Mouse (Mus musculus) kidney, postnatal 0 days (tissue): ENCODE data around the gene Ranbp9. TPM values are rescaled to one million over a fixed set of nuclear protein-coding genes. Genes with fewer than 3 reads are reported as not detected.

ENCODE experiments used
- ATAC-seq: fragments of 200-750 bp; cut with Nextera tagmentation; replicated peaks from 2 replicates; pipeline ENCODE4 v1.8.0; 2017; ENCODE audit warnings: low read depth, moderate number of reproducible peaks, moderate TSS enrichment, moderate library complexity; ENCODE audit not compliant: low FRiP score
- DNase-seq: peaks from one replicate; pipeline ENCODE4 v3.0.0-alpha.2; 2016; ENCODE audit warnings: low spot score
- H3K27ac ChIP-seq: fragments of 300-500 bp; sonication (generic); 2 replicates; pipeline ENCODE4 v1.5.1; 2014; ENCODE audit warnings: mild to moderate bottlenecking
- H3K27me3 ChIP-seq: fragments of 300-500 bp; sonication (generic); 2 replicates; pipeline ENCODE4 v1.6.1; 2014; ENCODE audit warnings: low read length, mixed read lengths; ENCODE audit not compliant: insufficient read depth
- H3K36me3 ChIP-seq: fragments of 300-500 bp; sonication (generic); 2 replicates; pipeline ENCODE4 v1.6.1; 2014; ENCODE audit warnings: low read length, mixed read lengths; ENCODE audit not compliant: insufficient read depth
- H3K4me1 ChIP-seq: fragments of 300-500 bp; sonication (generic); replicated peaks from 2 replicates; pipeline ENCODE4 v1.6.1; 2014; ENCODE audit warnings: antibody characterized with exemption, low read length, mixed read lengths; ENCODE audit not compliant: insufficient read depth
- H3K4me2 ChIP-seq: fragments of 300-500 bp; sonication (generic); 2 replicates; pipeline ENCODE4 v1.6.1; 2014; ENCODE audit warnings: mild to moderate bottlenecking, low read length, moderate library complexity, mixed read lengths
- H3K4me3 ChIP-seq: fragments of 300-500 bp; sonication (generic); replicated peaks from 2 replicates; pipeline ENCODE4 v1.5.1; 2014; ENCODE audit warnings: low read depth, low read length
- H3K9ac ChIP-seq: fragments of 300-500 bp; sonication (generic); 2 replicates; pipeline ENCODE4 v1.6.1; 2014; ENCODE audit warnings: low read depth, low read length
- H3K9me3 ChIP-seq: fragments of 300-500 bp; sonication (generic); replicated peaks from 2 replicates; pipeline ENCODE4 v1.6.1; 2016; ENCODE audit warnings: low read length, inconsistent platforms, mixed read lengths
- CTCF ChIP-seq: IDR thresholded peaks from 2 replicates; pipeline ENCODE4 v1.5.1; 2016; ENCODE audit warnings: antibody characterized with exemption, low read depth, mild to moderate bottlenecking, moderate library complexity
- WGBS: fragments of 180-500 bp; shearing (Covaris S2); extraction: QIAGEN DNeasy Blood & Tissue Kit; methylation state at CpG from one replicate; pipeline ENCODE4 v1.1.7; 2014; 5-methylcytosine and 5-hydroxymethylcytosine counted together
- polyA plus RNA-seq: library from polyadenylated mRNA; unstranded; fragments of >200 nt; fragmentation: Nextera tagmentation; extraction: Ambion mirVana; gene quantifications from 2 replicates; pipeline ENCODE4 v1.2.1, GENCODE M21; 2015

The Ranbp9 gene
- polyA plus RNA-seq, 1 experiment from 2014 or later: 10.6 TPM

DNA sequence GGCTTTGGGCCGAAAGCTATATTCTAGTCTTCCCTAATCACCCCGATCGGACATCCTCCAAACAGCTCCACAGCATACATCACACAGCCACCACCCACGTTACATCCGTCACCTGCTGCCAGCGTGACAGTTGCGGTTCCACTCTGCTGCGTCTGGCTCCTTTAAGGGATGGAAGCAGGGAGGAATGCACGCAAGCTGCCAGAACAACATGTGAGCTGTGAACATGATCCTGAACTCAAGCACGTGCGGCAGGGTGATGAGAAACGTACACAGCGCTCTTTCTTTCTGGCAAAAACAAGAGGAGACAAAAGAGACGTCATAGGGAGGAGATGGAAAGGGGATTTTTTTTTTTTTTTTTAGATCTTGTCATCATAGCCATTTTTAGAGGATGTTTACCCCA is 17.8 kb upstream of the Ranbp9 start:
- no peak overlapping the region for H3K4me2 ChIP-seq
- no peak overlapping the region for H3K4me3 ChIP-seq
- DNase-seq (peak; percentile 77), ATAC-seq (peak; percentile 41)
- H3K4me1 ChIP-seq: peaks cover 10% of the 10 kb centered on the region; the same call in 1 of the 2 replicates
- H3K36me3 ChIP-seq: no peaks in the 10 kb centered on the region
- no peak overlapping the region for H3K9ac ChIP-seq
- H3K9me3 ChIP-seq: no peaks in the 10 kb centered on the region
- TF ChIP-seq CTCF: no peak
- no peak overlapping the region for H3K27ac ChIP-seq
- 25% methylated on average over 14 of the region's 14 CpGs for WGBS
- no peaks in the 10 kb centered on the region for H3K27me3 ChIP-seq

DNA sequence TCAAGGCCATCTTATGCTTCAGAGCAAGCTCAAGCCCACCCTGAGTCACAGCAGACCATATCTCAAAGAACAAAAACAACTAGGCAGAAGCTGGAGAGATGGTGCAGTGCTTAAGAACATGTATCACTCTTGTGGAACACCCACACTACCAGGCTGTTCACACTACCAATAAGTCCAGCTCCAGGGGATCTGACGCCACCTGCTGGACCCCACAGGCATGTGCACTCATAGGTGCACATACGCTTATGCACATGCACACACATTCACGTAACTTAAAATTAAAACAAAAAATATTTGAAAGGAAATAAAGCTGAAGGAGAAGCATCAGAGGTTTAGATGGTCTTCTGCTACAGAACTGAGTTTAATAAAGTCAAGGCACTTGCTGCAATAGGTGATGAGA is 16.7 kb upstream of the Ranbp9 start:
- Histone ChIP-seq H3K27ac (no peak overlapping the region), H3K4me1 (no peaks in the 10 kb centered on the region), H3K27me3 (no peaks in the 10 kb centered on the region), H3K9ac (no peak overlapping the region), H3K4me3 (no peak overlapping the region), H3K4me2 (no peak overlapping the region), H3K36me3 (no peaks in the 10 kb centered on the region), H3K9me3 (no peaks in the 10 kb centered on the region)
- no peak for DNase-seq
- 97% methylated on average over 3 of the region's 3 CpGs for WGBS
- peak; percentile 41; the same call in 1 of the 2 replicates for TF ChIP-seq CTCF
- no peak for ATAC-seq

DNA sequence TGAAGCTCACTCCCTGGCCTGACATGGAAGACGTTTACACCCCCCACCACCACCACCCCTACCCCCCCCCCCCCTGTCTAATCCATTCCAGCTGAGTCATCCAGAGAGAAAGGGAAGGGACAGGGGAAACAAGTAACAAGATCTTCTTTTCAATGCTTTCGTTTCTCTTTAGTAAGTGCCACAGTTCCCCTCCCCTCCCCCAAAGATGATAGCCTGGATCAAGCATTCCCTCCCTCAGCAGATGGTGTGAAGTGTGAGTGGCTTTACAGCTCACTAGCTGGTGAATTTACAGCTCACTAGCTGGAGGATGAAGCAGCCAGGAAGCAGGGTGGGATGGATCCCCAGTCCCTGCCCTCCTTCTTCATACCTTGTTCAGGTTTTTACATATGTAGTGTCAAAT is 15.6 kb upstream of the Ranbp9 start:
- Histone ChIP-seq H3K9ac (no peak overlapping the region), H3K4me3 (no peak overlapping the region), H3K36me3 (no peaks in the 10 kb centered on the region), H3K4me1 (no peaks in the 10 kb centered on the region), H3K9me3 (no peaks in the 10 kb centered on the region), H3K27me3 (no peaks in the 10 kb centered on the region), H3K27ac (no peak overlapping the region), H3K4me2 (no peak overlapping the region)
- DNase-seq: peak; percentile 69
- no peak for TF ChIP-seq CTCF
- ATAC-seq: no peak
- 14% methylated on average over 2 of the region's 2 CpGs for WGBS

DNA sequence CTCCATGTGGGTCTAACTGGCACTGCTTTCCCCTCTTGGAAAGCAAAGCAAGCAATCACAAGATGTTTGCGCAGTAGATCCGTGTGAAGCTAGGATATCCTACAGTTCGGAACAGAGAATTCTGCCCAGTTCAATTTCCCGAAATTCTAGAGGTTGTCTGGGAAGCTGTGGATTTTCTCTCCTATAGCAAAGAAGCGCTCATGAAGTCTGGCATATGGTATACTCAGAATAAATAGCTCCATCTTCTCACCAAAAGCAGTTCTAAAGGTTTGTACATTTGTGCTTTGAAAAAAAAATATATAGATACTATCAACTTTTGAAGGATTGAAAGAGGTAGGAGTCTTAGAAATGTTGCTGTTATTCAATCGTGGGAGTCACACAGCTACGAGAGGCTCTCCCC is 14.6 kb upstream of the Ranbp9 start:
- H3K9me3 ChIP-seq: no peaks in the 10 kb centered on the region
- ATAC-seq: no peak
- no peak overlapping the region for H3K4me3 ChIP-seq
- H3K4me2 ChIP-seq: no peak overlapping the region
- no peaks in the 10 kb centered on the region for H3K27me3 ChIP-seq
- no peak overlapping the region for H3K9ac ChIP-seq
- no peaks in the 10 kb centered on the region for H3K4me1 ChIP-seq
- no peak overlapping the region for H3K27ac ChIP-seq
- 82% methylated on average over 7 of the region's 7 CpGs for WGBS
- TF ChIP-seq CTCF: no peak
- DNase-seq: no peak
- H3K36me3 ChIP-seq: no peaks in the 10 kb centered on the region

DNA sequence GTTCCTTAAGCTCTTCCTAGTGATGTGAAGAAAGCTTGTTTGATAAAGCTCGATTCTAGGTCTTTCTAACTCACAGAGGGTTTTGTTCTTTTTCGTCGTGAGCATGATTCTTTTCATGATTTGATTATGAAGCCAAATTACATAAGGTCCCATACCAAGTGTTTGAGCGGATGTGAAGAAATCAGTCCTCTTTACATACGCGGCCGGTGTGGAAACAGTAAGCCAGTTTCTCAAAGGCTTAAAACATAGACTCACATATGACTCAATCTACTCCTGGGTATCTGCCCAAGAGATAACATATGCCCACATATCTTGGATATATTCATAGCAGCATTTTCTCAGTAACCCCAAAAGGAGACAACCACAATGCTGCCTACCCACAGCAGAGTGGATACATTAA is 12.6 kb upstream of the Ranbp9 start:
- Histone ChIP-seq H3K4me3 (no peak overlapping the region), H3K9me3 (no peaks in the 10 kb centered on the region), H3K9ac (no peak overlapping the region), H3K4me2 (no peak overlapping the region), H3K27ac (no peak overlapping the region), H3K36me3 (no peaks in the 10 kb centered on the region), H3K27me3 (no peaks in the 10 kb centered on the region), H3K4me1 (no peaks in the 10 kb centered on the region)
- ATAC-seq: no peak
- TF ChIP-seq CTCF: no peak
- no peak for DNase-seq
- 93% methylated on average over 7 of the region's 7 CpGs for WGBS

DNA sequence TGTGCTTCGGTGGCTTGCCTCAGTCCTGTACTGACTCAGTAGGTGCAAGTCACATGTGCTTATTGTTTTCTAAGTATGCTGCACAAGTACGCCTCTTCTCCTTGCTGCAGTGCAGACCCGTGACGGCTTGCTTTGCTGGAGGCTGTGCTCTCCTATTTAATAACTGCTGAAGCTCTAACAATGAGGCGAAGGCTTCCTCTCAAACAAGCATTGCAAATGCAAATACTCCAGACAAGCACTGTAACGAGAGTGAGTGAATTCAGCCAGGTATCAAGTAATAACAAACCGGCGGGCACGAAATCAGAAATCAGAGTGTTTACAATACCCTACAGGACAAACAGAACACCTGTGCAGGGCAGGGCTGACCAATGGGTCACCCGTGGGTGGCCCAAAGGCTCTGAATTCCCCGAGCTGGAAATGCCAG is 12.0 kb upstream of the Ranbp9 start:
- Histone ChIP-seq H3K27ac (no peak overlapping the region; the same call in 1 of the 2 replicates), H3K4me2 (no peak overlapping the region), H3K4me1 (no peaks in the 10 kb centered on the region), H3K9me3 (no peaks in the 10 kb centered on the region), H3K9ac (no peak overlapping the region), H3K36me3 (no peaks in the 10 kb centered on the region), H3K27me3 (no peaks in the 10 kb centered on the region), H3K4me3 (no peak overlapping the region)
- ATAC-seq (no peak), DNase-seq (no peak)
- 53% methylated on average over 11 of the region's 11 CpGs for WGBS
- no peak for TF ChIP-seq CTCF

DNA sequence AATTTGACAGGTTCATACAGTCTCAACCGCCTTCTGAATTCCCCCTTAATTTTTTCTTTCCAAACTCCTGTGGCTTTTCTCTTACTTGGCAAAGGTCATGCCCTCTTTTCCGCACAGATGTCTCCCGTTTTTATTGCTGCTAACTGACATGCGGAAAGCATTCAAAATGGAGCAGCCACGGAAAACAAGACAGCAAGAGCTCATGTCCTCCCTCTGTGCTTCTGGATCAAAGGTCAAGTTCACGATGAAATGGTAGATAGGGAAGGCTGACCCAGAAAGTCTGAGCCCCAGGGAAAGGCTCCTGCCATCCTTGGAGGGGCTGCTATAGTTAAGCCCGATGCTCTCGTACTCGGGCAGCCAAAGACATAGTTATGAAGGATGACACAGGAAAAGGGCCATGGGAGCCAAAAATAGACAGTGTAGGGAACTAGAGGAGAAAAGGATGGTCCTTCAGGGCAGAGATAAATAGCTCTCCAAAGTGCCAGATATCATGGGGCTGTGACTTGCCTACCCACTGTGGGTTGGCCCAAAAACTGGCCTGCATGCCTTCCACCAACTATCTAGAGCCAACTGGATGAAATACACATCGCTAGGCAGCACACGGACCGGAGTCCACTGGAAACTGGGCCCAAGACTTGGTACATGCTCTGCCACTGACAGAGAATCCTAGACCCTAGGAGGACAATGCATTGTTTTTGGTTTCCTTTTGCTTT is 5.6 kb upstream of the Ranbp9 start:
- no peak overlapping the region for H3K27ac ChIP-seq
- no peak for ATAC-seq
- no peaks in the 10 kb centered on the region for H3K9me3 ChIP-seq
- no peak overlapping the region for H3K4me2 ChIP-seq
- H3K4me1 ChIP-seq: peaks cover 10% of the 10 kb centered on the region
- no peaks in the 10 kb centered on the region for H3K36me3 ChIP-seq
- 44% methylated on average over 12 of the region's 12 CpGs for WGBS
- DNase-seq: no peak
- TF ChIP-seq CTCF: no peak
- no peak overlapping the region for H3K4me3 ChIP-seq
- no peak overlapping the region for H3K9ac ChIP-seq
- H3K27me3 ChIP-seq: no peaks in the 10 kb centered on the region
